Mouse (Mus musculus) embryo, embryonic 9.5 days (tissue): Measurements from ENCODE around the gene Zfp410.

Experiments
- DNase-seq: peaks from one replicate; pipeline ENCODE4 v3.0.0-alpha.2; 2017; ENCODE audit errors: extremely low spot score

Gene Zfp410

GRCm38 (mm10) chr12:84361555-84362489, 45.2 kb downstream of the Zfp410 start, which contains the start of the genes Coq6 and Fam161b:
Coq6 (plus strand) TSS chr12:84361657.
Fam161b (minus strand) TSS chr12:84361833.
- DNase-seq: peak; percentile 90

GRCm38 (mm10) chr12:84362872-84363271, 46.2 kb downstream of the Zfp410 start:
- DNase-seq: no peak

DNA sequence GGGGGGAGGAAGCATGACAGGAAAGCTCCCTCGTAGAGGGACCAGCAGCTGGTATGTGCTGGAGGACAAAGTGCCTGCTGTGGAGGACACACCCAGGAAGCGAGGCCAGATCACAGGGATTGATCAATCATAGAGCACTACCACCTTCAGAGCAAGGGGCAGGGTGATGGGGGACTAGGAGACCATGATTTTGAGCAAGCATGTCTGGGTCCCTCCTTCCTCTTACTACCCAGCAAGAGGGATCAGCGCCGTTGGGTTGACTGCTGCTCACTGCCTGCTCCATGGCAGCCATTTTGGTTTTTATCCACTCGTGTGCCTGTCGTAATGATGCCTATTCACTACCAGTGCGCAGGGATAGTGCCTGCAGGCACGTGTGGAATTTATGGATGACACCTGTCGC, 47.6 kb downstream of the Zfp410 start:
- no peak for DNase-seq

DNA sequence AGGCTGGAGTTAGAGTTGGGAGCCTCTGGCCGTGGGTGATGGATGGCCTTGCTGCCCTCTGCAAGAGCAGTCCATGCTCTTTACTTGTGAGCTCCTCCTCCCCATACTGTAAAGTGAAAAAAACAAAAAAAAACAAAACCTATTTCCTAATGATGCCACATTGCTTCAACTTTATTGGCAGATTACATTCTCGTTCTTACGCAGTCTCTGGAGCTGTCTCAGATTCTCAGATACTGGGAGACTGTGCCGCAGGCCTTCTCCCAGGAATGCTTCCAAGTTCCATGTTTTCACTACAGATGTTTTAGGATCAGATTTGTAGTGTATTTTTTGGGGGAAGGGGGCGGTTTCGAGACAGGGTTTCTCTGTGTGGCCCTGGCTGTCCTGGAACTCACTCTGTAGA, 48.5 kb downstream of the Zfp410 start:
- no peak for DNase-seq

DNA sequence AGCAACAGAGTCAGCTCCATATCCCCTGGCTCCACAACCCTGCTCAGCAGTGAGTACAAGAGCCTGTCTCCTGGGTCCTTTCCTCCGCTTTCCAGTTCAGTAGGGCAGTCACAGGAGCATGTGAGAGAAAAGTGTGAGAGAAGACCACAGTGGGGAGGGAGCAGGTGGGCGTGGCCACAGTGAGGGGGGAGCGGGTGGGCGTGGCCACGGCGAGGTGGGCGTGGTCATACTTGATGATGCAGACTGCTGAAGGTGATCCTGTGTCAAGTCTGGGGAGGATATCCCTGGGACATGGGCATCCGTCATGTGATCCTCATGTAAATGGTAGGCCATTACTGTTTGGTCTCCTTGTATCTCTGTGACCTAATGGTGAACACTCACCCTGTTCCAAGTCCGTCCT, 50.3 kb downstream of the Zfp410 start:
- DNase-seq: no peak

DNA sequence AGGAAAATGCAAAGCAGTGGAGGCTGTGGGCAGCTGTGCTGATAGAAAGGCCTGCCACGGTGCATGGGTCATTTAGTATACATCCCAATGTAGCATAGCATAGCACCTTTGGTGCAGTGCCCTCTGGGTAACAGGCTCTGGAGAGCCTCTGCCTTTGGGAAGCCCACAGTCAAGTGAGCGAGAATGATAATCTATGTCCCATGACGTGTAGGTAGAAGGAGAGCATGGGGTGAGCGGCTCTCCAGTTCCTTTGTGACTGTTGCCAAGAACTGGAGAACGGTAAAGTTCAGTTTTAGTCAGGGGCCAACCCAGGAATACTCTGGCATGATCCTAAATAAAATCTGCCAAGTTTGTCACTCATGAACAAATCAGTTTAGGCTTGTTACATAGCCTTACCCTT, 55.0 kb downstream of the Zfp410 start:
- no peak for DNase-seq

DNA sequence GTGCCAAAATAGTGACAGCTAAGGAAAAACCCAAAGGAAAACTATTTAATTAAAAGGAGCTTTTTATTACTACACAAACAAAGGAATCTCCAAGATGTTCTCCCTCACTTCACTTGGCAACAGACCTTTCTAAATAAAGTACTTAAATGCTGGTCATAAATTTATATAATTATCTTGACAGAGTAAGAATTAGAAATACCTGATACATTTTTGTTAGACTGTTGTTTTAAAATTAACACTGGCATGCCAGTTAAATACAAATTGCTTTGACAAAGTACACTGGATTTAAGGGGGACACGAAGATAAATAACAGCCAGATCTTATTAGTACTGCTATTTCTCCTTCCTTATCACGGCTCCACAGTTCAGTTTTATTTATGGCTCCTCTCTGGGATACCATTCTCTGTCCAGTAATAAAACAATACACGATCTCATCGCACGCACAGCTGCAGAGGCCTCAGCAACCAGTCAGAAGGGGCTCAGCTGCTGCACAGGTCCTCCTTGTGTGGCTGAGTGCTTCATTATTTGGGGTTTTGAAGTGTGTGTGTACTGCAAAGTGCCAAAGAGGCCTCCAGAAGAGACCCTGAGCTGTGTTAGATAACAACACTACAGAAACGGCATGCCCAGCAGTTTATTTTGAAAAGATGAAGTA, 57.3 kb downstream of the Zfp410 start:
- no peak for DNase-seq

- DNase-seq: no peak
Measured at GRCm38 (mm10) chr12:84382369-84382768, 65.7 kb downstream of the Zfp410 start.

- no peak for DNase-seq
Measured at GRCm38 (mm10) chr12:84384644-84385081, 68.0 kb downstream of the Zfp410 start.

DNA sequence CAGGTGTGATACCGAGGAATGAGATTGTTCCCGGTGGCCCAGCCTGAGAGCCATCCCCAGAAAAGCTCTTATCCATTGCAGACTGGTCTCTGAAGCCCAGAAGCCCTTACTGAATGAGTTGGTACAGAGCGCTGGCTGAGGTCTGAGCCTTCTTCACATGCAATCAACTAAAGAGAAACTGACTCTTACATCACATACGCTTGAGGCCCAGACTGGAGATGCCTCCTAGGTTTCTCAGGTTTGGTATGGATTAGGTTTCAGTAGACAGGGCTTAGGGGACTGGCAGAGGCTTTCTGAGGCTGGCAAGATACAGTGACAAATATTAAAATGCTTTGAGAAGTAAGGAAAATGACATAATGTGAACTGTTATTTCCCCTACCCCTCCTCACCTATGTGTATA, 68.8 kb downstream of the Zfp410 start:
- DNase-seq: no peak

GRCm38 (mm10) chr12:84388097-84388496, 71.4 kb downstream of the Zfp410 start:
- DNase-seq: no peak

- DNase-seq: no peak
Measured at GRCm38 (mm10) chr12:84388774-84389400, 72.2 kb downstream of the Zfp410 start.

- DNase-seq: no peak
Measured at GRCm38 (mm10) chr12:84390336-84390735, 73.7 kb downstream of the Zfp410 start.

- DNase-seq: no peak
Measured at GRCm38 (mm10) chr12:84392681-84393080, 76.0 kb downstream of the Zfp410 start.
